Comparison of ENCODE assay signal across 23 mouse cellular contexts in genomic region chr10:82851751-82852150, GRCm38 (mm10). TPM values are rescaled to one million over a fixed set of nuclear protein-coding genes. Genes with fewer than 3 reads are reported as not detected.
A peak's percentile ranks its signal among the peaks of the same experiment; 100 is the strongest.
DNase-seq lines count a peak whose midpoint lies in the region; ATAC-seq and TF ChIP-seq lines count a peak whose summit lies in the region.
"Had no signal": no experiment of that assay in that cellular context is flagged by ENCODE, and none has a peak within 500 bp of the region (broad histone marks: within the 10 kb centered on the region; RNA-seq: fewer than 3 reads in every experiment).

No protein-coding gene starts in this region.

- H3K4me3 ChIP-seq in midbrain, embryonic 11.5 days (ENCODE audit: low read depth, low read length): no peak overlapping the region
- H3K4me3 ChIP-seq in midbrain, embryonic 13.5 days (replicated peaks): no peak overlapping the region
- H3K4me3 ChIP-seq in myocyte: no peak overlapping the region
- H3K4me3 ChIP-seq: embryonic facial prominence, embryonic 12.5 days; forebrain, embryonic 15.5 days; heart, adult 2 months; heart, embryonic 15.5 days; hindbrain, embryonic 10.5 days; intestine, embryonic 15.5 days had no signal

- H3K27ac ChIP-seq in midbrain, embryonic 11.5 days (ENCODE audit: low read depth, low read length): no peak overlapping the region
- H3K27ac ChIP-seq in midbrain, embryonic 13.5 days: no peak overlapping the region
- H3K27ac ChIP-seq: embryonic facial prominence, embryonic 12.5 days; forebrain, embryonic 15.5 days; heart, adult 2 months; heart, embryonic 15.5 days; hindbrain, embryonic 10.5 days; hindbrain, embryonic 14.5 days; intestine, embryonic 15.5 days had no signal

- H3K79me2 ChIP-seq in myocyte (ENCODE audit: control insufficient read depth, insufficient read depth): no peaks in the 10 kb centered on the region

- no peaks in the 10 kb centered on the region for H3K9me3 ChIP-seq in midbrain, embryonic 11.5 days (ENCODE audit: control insufficient read depth, low read length)
- no peaks in the 10 kb centered on the region for H3K9me3 ChIP-seq in midbrain, embryonic 13.5 days
- H3K9me3 ChIP-seq: embryonic facial prominence, embryonic 12.5 days; forebrain, embryonic 15.5 days; heart, embryonic 15.5 days; hindbrain, embryonic 10.5 days; intestine, embryonic 15.5 days had no signal

- no peak overlapping the region for H3K4me2 ChIP-seq in midbrain, embryonic 11.5 days
- no peak overlapping the region for H3K4me2 ChIP-seq in midbrain, embryonic 13.5 days (replicated peaks)
- H3K4me2 ChIP-seq in myocyte (ENCODE audit: low read depth): peak overlapping the region; percentile 29
- H3K4me2 ChIP-seq: embryonic facial prominence, embryonic 12.5 days; forebrain, embryonic 15.5 days; heart, embryonic 11.5 days; heart, embryonic 15.5 days; hindbrain, embryonic 14.5 days; intestine, embryonic 15.5 days had no signal

- no peaks in the 10 kb centered on the region for H3K27me3 ChIP-seq in midbrain, embryonic 11.5 days (ENCODE audit: control insufficient read depth, insufficient read depth, low read length)
- H3K27me3 ChIP-seq in midbrain, embryonic 13.5 days: no peaks in the 10 kb centered on the region
- H3K27me3 ChIP-seq in myocyte (ENCODE audit: control insufficient read depth, insufficient read depth, insufficient read length): no peaks in the 10 kb centered on the region
- H3K27me3 ChIP-seq: embryonic facial prominence, embryonic 12.5 days; forebrain, embryonic 15.5 days; heart, embryonic 15.5 days; intestine, embryonic 15.5 days had no signal

- no peak overlapping the region for H3K9ac ChIP-seq in midbrain, embryonic 11.5 days (ENCODE audit: low read length)
- no peak overlapping the region for H3K9ac ChIP-seq in midbrain, embryonic 13.5 days (replicated peaks)
- H3K9ac ChIP-seq: embryonic facial prominence, embryonic 12.5 days; forebrain, embryonic 15.5 days; heart, embryonic 15.5 days; hindbrain, embryonic 14.5 days; intestine, embryonic 15.5 days had no signal

- peak; percentile 44 for DNase-seq in adrenal gland, adult 2 months
- DNase-seq in adrenal gland, adult 8-10 months: no peak
- peak; percentile 37 for DNase-seq in midbrain, embryonic 11.5 days (ENCODE audit: low spot score, missing footprints)
- DNase-seq in Muller cell, postnatal 12 days (ENCODE audit: inconsistent ontology term): peak; percentile 72
- no peak for DNase-seq in layer of hippocampus, adult 9-11 months
- DNase-seq in gastrocnemius, adult 8-10 months (ENCODE audit: low spot score in 2 of 2): no peak
- DNase-seq: cerebellum, adult 11 months; cerebellum, adult 9-10 months; cerebellum, postnatal 25 days; gastrocnemius, postnatal 10 days; heart, adult 2 months; heart, postnatal 14 days; kidney, adult 18-20 months had no signal

- 89% methylated on average over 6 of the region's 6 CpGs for WGBS in midbrain, embryonic 11.5 days
- 91% methylated on average over 6 of the region's 6 CpGs for WGBS in midbrain, embryonic 13.5 days

- TF ChIP-seq POLR2A in myocyte (IDR thresholded peaks at IDR 0.05; ENCODE audit: insufficient read length, low read depth): no peak

- H3ac ChIP-seq in myocyte (ENCODE audit: control insufficient read depth, insufficient read length): no peak overlapping the region

- peaks cover 2% of the 10 kb centered on the region; the same call in 1 of the 2 replicates for H3K4me1 ChIP-seq in midbrain, embryonic 11.5 days (ENCODE audit: control insufficient read depth, insufficient read depth, low read length)
- H3K4me1 ChIP-seq in midbrain, embryonic 13.5 days (replicated peaks): no peaks in the 10 kb centered on the region
- H3K4me1 ChIP-seq: forebrain, embryonic 15.5 days; heart, embryonic 15.5 days; intestine, embryonic 15.5 days had no signal

- ATAC-seq in midbrain, embryonic 11.5 days (ENCODE audit: low FRiP score): no peak
- no peak for ATAC-seq in midbrain, embryonic 13.5 days
- ATAC-seq: activated CD4-positive, CD25-positive, alpha-beta regulatory T cell, adult 4 months; forebrain, embryonic 15.5 days; intestine, embryonic 15.5 days had no signal

- H3K36me3 ChIP-seq in midbrain, embryonic 11.5 days (ENCODE audit: control insufficient read depth, insufficient read depth, low read length): no peaks in the 10 kb centered on the region
- no peaks in the 10 kb centered on the region for H3K36me3 ChIP-seq in midbrain, embryonic 13.5 days
- H3K36me3 ChIP-seq in myocyte (ENCODE audit: control insufficient read depth, insufficient read depth): no peaks in the 10 kb centered on the region
- H3K36me3 ChIP-seq: embryonic facial prominence, embryonic 12.5 days; forebrain, embryonic 15.5 days; heart, embryonic 15.5 days; hindbrain, embryonic 10.5 days; intestine, embryonic 15.5 days had no signal

TF ChIP-seq in myocyte, 11 proteins besides CTCF, POLR2A, EP300 and RAD21:
- TF ChIP-seq TCF3 (IDR thresholded peaks at IDR 0.05; ENCODE audit: insufficient read length, low read depth): no peak
- no peak for TF ChIP-seq CEBPB (IDR thresholded peaks at IDR 0.05; ENCODE audit: insufficient read depth, poor library complexity, severe bottlenecking)
- TF ChIP-seq TCF12 (IDR thresholded peaks at IDR 0.05; ENCODE audit: insufficient read depth, poor library complexity, severe bottlenecking): no peak
- TF ChIP-seq USF1 (IDR thresholded peaks at IDR 0.05; ENCODE audit: low read depth): no peak
- no peak for TF ChIP-seq MYOD1 (IDR thresholded peaks at IDR 0.05; ENCODE audit: control insufficient read depth in 1 of 3, insufficient read length in 2 of 3, low read depth in 2 of 3)
- no peak for TF ChIP-seq POLR2AphosphoS2 (IDR thresholded peaks at IDR 0.05; ENCODE audit: insufficient read length, low read depth)
- no peak for TF ChIP-seq REST (IDR thresholded peaks at IDR 0.05; ENCODE audit: insufficient read depth, insufficient read length)
- no peak for TF ChIP-seq MAX (IDR thresholded peaks at IDR 0.05; ENCODE audit: low read depth)
- no peak for TF ChIP-seq SRF (IDR thresholded peaks at IDR 0.05; ENCODE audit: control insufficient read depth, insufficient read length, low read depth)
- no peak for TF ChIP-seq MYOG (IDR thresholded peaks at IDR 0.05; ENCODE audit: control insufficient read depth in 1 of 3, insufficient read depth in 1 of 3, insufficient read length in 2 of 3, low read depth in 2 of 3)
TF ChIP-seq in myocyte: peak in this region for 0.

RNA-seq across cellular contexts. Expression of gene Eid3, which starts 14.7 kb away (rescaled TPM):
- total RNA-seq in adrenal gland, adult 2 months (2021): 1 to 10 TPM in 1 of 2 experiments, under 1 TPM in 1; 0.97 to 3.0 TPM
- 0.07 and 0.13 TPM in 2 replicates for polyA plus RNA-seq in adrenal gland, adult 2 months (2012; rRNA removed)
- 1 to 10 TPM; 1.5 to 3.5 (median 3.0) TPM for total RNA-seq in adrenal gland, adult 8-10 months (2022)
- 0.53 and 0.57 TPM in 2 replicates for polyA plus RNA-seq in midbrain, embryonic 11.5 days (2014; fragmentation: Nextera tagmentation; extraction: Ambion mirVana)
- 0.47 and 0.55 TPM in 2 replicates for polyA plus RNA-seq in midbrain, embryonic 13.5 days (2015; fragmentation: Nextera tagmentation; extraction: Ambion mirVana)
- 0.43 TPM for polyA plus RNA-seq in myocyte (2012; fragmentation: generic; extraction: Trizol)
- 1 to 10 TPM in 2 of 4 experiments, under 1 TPM in 2; 0.63 to 1.1 (median 1.0) TPM for total RNA-seq in gastrocnemius, adult 8-10 months (2022)

RNA-seq across cellular contexts. Expression of gene Txnrd1, which starts 18.0 kb away (rescaled TPM):
- total RNA-seq in adrenal gland, adult 2 months (2021): 100 to 1,000 TPM in 1 of 2 experiments, 10 to 100 TPM in 1; 88.6 to 113 TPM
- 27.3 and 34.4 TPM in 2 replicates for polyA plus RNA-seq in adrenal gland, adult 2 months (2012; rRNA removed)
- total RNA-seq in adrenal gland, adult 8-10 months (2022): 100 to 1,000 TPM in 2 of 4 experiments, 10 to 100 TPM in 2; 75.8 to 107 (median 91.5) TPM
- polyA plus RNA-seq in midbrain, embryonic 11.5 days (2014; fragmentation: Nextera tagmentation; extraction: Ambion mirVana): 189 and 195 TPM in 2 replicates
- polyA plus RNA-seq in midbrain, embryonic 13.5 days (2015; fragmentation: Nextera tagmentation; extraction: Ambion mirVana): 133 and 141 TPM in 2 replicates
- polyA plus RNA-seq in myocyte (2012; fragmentation: generic; extraction: Trizol): 77.0 TPM
- 10 to 100 TPM; 56.7 to 79.1 (median 63.5) TPM for total RNA-seq in gastrocnemius, adult 8-10 months (2022)

Comparison
In these comparisons a context has a peak if more than half of its experiments do, and no peak if none do; other contexts are left out.
1. DNase-seq: peak in adrenal gland, adult 2 months (single experiment), midbrain, embryonic 11.5 days (single experiment) and Muller cell, postnatal 12 days (single experiment); none in adrenal gland, adult 8-10 months (single experiment), layer of hippocampus, adult 9-11 months (single experiment) and gastrocnemius, adult 8-10 months (0 of 2).